Mouse (Mus musculus): ENCODE measurements at regions not wholly inside any gene's neighbourhood (a gene's known extent, or its start where the extent isn't known, plus 50 kb on each side); places are given as distances from the start of the nearest gene placed in this dataset.

DNA sequence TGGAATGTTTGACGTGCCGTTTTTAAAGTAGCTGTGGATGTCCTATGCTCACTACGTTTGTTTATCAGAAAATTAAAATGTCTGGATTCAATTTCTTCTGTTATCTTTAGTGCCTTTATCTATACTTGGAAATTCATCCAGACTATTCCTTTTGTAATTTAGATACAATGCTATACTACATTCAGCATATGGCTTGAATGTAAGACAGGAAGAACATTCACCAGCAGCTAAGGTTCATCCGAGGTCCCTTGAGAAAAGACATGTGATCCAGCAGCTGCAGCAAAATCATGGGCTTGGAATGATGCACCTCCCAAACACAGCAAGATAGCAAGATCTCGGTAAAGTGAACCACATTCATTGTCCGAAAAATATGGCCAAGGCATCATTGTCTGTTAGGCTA is 113.3 kb downstream of the Postn start:
- TF ChIP-seq CTCF (IDR thresholded peaks at IDR 0.05; ENCODE audit: low read depth) (no peak), EP300 (IDR thresholded peaks at IDR 0.05; ENCODE audit: low read depth) (no peak)
